Mouse (Mus musculus): ENCODE results near the gene Gm20388.

Gene Gm20388

DNA sequence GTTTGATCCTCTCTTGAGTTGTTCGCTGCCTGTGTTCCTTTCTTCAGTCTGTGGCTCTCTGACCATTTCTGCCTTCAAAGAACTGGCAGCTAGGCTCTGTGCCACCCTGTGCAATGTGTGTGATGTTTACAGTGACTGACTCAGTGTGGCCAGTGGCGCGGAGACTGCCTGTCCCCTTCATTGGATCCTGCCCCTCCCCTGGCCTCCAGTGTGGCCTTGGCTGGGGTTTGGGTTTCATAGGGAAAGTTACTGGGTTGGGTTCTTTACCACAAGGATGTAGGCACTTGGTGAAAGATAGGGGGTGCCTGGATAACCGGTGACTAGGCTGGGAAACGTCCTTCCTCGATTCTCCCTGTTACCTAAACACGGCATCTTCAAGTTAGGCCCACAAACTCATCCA, 3774.2 kb downstream of the Gm20388 start:
- no peak for DNase-seq

DNA sequence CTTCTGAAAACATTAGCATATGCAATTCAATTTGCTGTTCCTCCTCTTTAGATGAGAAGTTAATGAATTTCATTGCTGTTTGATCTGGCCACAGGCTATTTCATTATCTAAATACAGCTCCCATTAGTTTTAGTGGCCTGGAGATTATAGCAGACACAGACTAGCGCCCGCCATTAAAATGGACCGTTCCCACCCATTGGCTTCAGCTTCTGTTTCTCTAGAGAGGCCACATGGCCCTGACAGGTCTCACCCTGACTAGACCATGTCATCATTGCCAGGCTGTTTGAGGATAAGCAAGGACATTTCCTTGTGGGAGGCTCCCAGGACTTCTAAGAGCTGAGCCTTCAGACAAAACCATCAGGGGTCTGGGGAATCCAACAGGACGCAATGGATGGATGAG, 3774.8 kb downstream of the Gm20388 start:
- DNase-seq: no peak

DNA sequence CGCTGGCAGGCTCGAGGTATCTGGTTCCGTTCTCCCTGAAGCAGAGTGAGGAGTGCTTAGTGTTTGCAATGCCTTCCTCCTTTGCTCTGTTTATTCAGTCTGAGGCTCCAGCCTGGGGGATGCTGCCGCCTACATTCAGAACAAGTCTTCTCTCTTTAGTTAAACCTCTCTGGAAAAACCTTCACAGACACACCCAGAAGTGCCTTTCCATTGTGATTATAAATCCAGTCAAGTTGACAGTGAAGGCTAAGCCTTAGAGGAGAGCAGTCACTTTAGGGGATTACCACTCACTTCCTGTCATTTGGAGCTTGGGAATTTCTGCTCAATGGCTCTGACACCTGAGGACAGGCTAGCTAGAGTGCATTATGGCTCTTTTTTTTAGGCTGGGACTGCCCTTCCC, 3777.2 kb downstream of the Gm20388 start:
- no peak for DNase-seq

DNA sequence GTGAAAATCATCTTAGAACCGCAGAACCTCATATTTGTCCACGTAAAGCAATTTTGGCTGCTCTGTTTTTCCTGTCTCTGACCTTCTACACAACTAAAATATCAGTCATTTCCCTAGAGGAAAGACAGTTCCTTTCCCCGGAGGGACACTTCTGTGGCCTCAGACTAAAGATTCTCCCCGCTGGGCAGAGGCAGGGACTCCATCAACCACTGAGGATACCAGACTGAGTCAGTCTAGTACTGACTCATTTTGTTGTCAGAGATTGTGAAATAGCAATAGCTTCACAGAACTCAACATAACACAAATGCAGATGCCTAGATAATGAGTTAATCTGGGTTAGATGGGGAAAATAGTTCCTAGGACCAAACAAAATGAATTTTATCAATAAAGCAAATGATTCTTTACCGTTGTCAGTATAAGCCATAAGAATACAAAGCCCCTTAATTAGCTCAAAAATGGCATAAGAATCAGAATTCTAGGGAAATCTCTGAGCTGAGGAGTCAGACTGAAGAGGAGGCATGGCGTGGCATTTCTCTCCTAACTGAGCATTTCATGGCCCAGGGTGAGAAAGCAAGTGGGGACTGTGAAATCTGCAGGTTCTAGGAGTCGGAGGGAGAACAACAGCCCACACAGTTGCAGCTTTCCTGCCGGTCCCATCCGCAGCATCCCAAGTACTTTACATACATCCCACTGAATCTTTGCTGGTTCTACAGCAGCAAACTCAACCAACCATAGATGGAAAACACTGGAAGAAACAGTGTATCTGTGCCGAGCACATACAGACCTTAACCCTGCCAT, 3781.7 kb downstream of the Gm20388 start:
- DNase-seq: no peak

DNA sequence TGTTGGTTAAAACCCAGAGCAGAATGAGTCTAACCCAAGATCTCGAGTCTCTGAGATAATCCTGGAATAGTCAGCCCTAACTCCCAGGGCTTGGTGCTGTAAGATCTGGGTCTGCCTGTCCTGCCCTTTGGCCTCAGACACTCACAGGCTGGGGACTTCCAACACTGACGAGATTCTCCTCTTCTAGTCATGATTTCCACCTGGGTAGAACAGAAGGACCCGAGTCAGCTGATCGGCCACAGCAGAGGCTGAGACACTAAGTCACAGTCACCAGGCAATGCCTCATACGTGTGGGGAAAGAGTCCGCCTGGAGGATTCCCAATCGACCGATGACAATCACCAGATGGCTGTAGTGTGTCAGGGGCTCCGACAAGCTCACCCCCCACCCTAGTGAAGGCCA, 3785.5 kb downstream of the Gm20388 start:
- DNase-seq: no peak

DNA sequence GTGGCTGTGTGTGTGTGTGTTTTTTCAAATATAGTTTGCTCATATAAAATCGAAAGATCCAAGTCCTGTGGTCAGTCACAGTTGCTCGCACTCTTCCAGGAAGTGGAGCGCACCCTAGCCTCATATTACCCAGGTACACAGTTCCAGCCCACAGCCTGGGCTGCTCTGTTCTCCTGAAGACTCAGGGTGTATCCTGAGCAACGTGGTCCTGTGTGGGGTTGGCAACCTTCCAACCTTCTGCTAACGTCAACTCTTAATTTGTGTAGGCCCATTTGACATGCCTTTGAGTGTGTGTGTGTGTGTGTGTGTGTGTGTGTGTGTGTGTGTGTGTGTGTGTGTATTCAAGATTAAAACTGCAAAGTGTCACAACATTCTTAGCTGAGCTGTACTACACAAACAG, 3786.7 kb downstream of the Gm20388 start:
- no peak for DNase-seq

DNA sequence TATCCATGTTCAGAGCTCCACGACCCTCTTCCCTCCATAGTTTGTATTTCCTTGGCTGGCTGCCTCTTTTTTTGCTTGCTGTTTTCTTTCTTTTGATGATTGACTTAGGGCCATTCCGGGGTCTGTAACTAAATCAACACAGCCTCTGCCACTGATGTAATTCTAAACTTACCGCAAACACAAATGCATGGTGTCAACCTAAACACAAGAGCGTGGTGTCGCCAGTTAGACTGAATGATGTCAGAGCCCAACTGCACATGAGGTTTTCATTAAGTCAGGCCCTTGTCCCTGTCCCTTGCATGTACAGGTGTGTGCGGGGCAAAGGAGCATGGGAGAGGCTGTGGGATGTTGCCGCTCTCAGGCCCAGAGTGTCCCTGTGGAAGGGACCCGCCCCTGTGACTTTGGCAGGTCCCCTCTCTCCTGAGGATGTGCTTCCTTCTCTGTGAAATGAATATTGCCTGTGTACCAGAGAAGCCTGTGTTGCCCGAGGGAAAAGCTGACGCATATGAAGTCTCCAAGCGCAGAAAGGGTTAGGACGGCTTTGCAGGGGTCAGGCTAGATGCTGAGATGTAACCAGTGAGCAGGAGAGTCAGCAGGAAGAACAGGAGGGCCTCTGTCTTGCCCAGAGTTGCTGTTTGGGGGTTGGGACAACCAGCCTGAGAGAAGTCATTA, 3789.9 kb downstream of the Gm20388 start:
- no peak for DNase-seq

DNA sequence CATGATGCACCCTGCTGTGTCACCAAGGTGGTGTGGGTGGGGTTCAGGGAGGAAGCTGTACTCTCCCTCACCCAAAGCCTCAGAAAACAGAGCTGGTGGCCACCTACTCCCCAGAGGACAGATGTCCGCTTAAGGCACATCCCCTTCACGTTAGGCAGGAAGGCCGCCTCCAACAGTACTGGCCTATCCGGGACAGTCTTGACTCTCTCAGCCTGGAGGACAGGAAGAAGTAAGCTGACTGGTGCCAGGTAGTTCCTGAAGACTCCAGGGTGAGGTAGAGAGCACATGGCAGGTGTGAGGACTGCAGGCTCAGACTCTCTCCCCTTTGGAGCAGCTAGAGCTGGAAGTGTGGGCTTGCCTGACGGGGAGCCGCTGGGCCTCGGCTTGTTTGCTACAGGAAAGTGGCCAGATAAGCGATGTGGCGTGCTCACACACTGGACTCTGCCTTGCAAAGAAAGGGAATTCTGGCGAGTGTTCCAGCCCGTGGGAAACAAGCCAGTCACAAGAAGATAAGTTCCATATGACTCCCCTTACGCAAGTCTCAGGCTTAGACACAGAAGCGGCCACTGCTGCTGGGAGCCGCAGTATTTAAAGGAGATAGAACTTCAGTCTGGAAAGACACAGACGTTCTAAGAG, 3791.4 kb downstream of the Gm20388 start:
- no peak for DNase-seq

DNA sequence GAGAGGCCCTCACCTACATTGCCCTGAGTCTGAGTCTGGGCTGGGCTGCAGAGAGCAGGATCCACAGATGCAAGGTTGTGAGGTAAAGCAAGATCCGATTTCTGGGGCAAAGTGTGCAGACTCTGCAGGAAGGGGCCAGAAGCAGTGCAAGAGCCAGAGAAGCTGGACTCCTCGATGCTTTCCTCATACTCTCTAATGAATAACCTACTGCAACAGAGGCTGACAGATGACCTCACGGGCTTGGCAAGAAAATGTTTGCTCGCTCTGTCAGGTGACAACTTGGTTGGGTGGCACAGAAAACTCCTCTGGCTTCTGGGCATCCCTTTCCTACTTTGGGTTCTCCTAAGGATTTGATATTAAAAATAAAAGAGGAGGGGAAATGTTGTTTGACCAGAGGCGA, 3794.7 kb downstream of the Gm20388 start:
- no peak for DNase-seq

DNA sequence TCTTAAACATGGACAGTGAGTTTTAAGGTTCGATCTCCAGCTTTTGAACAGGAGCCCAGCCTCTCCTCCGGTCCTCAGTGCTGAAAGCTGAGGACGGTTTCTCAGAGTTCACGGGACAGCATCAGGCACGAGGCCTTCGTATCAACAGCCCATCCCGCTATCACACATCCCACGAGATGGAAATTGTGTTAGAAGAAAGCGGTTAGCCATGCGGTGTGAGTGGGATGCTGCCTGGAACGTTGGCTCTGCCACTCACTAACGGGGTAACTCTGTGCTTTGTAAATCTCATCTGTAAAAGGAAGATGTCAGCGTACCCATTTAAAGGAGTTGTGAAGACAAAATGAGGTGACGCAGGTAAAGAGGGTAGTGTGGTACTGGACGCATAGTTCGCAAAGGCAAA, 3796.5 kb downstream of the Gm20388 start:
- DNase-seq: no peak

DNA sequence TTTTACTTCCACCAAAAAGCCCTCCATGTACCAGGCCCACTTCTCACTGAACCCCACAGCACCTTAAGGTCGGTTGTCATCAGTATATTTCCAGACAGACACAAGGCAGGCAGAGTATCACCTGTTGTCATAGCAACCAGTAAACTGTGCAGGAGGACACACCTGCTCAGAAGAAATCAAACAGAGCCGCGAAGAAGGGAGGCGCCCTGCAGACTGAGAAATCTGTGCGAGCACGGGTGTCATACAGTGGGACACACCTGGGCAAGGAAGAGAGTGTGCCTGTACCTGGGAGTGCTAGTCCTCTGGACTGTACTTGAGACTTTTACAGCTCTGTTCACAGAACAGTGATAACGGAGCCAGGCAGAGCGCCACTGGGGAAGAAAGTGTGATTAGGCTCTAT, 3798.1 kb downstream of the Gm20388 start:
- no peak for DNase-seq

DNA sequence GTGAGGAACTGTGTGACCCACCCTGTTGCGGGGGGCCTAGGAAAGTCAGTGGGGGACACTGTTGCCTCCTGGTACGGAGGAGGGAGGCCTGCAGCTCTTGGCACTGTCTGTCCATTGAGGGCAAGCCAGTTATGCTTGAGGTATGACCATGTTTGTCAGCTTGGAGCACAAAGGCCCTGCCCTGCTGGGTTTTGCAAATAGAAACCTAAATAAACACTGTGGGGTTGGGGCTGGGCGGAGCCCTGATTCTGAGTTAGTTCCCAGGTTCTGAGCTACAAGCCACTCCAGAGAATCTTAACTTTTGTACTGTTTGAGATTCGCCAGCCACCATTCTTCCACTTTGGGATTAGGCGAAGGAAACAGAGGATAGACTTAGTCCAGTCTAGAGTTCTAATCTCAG, 3799.7 kb downstream of the Gm20388 start:
- DNase-seq: no peak

DNA sequence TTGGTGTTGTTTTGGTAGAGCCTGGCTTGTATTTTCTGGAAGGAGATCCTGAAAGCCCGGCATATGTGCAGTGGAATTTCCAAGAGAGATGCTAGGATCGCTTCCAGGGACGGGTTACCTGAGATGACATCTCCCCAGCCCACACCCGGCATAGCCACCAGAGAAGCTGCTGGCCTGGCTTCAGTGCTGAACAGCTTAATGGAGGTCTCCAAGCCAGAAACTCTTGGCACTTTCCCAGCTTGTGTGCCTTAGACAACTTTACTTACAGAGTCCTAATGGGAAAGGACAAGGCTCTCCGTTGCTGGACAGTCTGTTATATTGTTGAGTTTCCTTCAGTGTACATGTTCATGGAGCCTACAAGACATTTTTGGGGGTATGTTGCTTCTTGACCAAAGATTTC, 3803.8 kb downstream of the Gm20388 start:
- no peak for DNase-seq

DNA sequence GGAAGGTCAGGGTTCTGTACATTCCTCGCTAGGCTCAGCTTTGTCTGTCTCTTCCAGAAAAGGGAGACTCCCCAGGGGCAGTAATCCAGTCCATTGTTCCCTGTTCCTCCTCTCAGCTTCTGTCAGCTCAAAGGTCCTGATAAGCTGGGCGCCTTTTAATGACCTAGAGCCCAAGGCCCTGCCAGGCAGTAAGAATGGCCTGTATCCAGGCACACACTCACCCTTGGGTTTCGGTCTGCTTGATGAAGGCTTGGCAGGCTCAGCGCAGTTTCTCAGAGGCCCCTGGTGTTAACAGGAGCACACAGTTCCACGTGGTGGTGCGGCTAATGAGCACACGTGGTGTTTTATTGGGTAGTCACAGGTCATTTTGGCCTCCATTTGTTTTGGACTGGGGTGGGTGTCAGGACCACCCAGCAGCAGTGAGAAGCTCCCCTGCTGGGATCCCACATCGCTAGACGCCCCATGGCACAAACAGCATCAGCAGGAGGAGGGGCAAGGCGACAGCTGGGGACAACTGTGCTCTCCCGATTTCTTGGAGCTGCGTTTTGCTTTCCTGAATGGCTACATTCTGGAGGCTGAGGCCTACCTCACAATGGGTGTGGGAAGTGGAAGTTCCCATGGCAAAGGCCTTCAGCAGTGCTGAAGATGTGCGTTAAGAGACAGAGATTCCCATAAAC, 3805.4 kb downstream of the Gm20388 start:
- DNase-seq: no peak

DNA sequence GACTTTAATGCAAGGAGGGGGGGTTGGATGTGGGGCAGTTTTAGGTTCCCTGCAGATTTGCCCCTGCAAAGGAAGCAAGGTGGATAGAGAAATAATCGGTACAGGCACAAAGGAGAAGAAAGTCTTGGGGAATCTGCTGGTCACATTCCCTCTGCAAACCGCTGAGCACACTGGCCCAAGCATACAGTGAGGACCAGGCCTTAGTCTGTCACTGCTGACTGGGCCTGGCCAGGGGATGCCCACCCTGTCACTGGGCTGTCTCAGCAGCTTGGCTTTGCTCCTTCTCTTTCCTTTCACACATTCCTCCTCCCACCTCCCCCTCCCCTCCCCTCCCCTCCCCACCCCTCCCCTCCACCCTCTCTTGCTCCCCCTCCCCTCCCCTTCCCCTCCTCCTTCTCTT, 3806.5 kb downstream of the Gm20388 start:
- no peak for DNase-seq

DNA sequence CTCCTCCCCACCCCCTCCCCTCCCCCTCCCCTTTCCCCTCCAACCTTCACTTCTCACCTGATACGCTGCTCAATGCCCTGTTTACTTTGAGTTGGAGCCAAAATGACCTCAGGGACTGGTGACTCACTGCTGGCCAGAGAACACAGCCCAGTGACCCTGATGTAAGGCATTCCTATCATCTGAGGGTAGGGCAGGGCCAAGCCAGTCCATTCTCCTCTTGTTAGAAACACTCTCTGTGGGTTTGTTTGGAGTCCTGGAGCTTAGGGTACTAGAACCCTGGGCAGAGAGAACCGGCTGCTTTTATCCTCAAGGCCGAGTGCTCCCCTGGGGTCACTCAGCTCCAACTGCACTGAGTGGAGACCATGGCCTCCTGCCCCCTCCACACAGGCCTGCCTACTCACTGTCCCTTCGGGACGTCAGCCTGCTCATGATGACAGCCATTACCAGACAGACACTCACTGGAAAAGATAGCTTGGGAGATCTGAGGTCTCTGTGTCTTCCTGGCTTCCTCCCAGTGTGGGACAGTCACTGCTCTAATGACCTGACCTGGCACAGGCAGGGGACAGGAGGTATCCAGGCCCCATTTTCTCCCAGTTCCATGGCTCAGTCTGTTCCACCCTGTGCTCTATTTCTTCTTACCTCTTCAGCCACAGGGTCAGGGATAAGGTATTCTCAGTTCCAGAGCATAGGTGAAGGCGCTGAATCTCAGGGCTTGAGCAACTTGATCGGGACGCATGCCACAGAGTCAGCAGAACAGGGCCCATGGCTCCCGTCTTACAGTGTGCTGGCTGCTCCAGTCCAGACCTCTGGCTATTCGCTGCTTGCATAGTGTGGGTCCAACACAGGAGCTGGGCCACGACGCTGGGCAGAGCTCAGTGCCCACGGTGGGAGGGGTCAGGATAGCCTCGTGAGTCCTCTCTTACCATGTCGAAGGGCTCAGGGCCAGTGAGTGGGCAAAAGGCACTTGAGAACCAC, 3807.2 kb downstream of the Gm20388 start:
- DNase-seq: no peak

DNA sequence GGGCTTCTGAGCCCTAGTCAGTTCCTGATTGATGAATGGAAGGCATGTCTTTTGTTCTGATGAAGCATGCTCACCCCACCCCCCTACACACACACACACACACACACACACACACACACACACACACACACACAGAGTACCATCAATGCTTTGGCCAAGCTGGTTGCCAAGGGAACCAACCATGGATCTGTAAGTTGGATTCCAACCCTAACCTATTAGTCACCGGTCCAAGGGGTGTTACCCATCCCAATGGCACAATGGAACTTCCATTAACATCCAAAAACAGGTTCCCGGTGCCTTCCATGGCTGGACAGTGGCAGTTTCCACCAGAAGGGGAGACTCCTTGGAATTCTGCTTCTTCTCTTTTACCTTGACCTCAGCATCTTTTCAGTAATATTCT, 3808.1 kb downstream of the Gm20388 start:
- no peak for DNase-seq

DNA sequence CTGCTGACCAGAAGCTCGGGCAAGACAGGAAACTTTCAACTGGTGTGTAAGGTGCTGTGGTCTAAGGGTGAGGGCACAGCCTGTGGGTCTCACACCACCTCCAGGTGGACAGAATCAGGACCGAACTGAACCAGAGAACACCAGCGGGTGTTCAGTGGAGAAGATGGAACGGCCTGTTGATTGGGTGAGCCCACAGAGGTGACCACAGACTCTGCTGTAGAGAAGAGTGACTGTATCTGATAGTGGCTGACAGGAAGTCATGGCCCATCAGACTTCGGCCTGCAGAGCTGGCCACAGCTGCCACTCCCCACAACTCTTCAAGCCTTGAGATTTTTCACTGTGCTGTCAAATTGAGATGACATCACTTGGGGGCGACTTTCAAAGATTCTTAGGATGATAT, 3808.6 kb downstream of the Gm20388 start:
- no peak for DNase-seq

DNA sequence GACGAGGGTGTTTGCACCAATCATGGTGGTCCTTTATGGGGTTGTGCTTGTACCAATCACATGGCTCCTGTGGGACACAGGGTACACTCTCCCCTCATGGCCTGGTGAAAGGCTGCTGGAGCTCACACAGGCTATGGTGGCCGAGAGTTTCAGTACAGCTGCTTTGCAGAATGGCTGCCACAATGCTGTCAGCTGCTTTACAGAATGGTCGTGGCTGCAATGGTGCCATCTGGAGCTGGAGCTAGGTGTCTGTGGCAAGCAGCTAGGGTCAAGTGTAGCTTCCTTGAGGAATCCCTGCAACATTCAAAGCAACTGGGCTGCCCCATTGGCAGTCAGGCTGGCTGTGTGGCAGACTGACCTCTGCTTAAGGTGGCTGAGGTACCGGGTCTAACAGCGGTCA, 3809.2 kb downstream of the Gm20388 start:
- no peak for DNase-seq

DNA sequence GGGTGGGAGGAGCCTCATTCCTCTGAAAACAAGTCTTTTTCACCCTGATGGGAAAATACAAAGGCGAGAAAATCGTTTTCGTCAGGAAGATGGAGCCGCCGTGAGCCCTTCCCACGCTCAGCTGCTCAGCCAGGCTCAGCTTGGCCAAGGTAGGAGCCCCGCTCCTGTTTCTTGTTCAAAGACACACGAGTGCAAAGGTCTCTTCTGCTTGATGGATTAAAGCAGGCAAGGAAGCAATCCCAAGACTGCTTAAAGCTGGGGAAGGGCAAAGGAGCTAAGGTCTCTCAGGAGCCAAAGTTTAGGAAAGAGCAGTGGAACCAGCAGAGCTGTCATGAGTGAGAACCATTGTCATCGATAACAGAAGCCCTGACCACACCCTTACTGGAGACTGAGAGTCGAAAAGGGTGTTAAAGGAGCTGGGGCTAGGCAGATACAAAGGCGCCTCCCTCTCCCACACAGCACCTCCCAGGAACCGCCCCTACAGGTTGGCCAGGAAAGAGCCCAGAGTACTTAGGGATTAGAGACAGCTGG, 3809.9 kb downstream of the Gm20388 start:
- no peak for DNase-seq

DNA sequence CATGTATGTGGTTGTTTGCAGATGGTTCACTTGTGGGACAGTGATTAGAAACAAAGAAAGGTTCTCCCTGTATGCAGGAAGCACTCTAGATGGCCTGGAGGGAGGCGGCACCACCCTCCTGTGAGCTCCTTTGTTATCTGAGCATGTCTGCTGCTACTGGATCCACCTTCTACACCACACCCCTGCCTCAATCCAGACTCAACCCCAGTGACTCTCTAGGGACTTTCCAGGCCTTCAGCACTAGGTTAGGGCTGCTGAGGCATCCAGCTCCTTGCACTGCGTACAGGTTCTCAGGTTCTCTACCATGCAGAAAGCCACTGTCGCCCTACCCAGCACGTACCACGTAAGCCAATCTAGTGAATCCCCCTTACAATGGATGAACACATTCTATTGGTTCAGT, 3811.6 kb downstream of the Gm20388 start:
- no peak for DNase-seq

DNA sequence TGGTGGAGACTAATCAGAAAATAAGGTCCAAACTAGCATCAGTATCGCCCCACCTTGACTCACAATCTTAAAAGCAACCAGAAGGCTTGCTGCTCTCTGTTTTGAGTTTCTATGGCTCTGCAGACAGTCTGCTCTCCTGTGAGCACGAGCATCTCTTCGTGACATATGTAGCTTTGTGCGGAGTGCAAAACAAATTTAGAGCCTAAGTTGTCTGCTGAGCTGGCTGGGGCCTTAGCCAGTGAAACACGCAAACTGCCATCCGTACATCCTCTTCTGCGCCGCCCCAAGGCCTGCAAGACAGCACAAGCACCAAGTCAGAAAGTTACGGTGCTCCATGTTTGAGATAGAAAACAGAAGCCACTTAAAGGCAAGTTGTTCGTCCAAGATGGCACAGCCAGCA, 3814.1 kb downstream of the Gm20388 start:
- no peak for DNase-seq
